Mouse (Mus musculus): Measurements from ENCODE around the gene Gpr62. TPM values are rescaled to one million over a fixed set of nuclear protein-coding genes. Genes with fewer than 3 reads are reported as not detected.

The Gpr62 gene
- total RNA-seq, 2 experiments from 2014 or later, result 0.12 TPM; not detected in 1

DNA sequence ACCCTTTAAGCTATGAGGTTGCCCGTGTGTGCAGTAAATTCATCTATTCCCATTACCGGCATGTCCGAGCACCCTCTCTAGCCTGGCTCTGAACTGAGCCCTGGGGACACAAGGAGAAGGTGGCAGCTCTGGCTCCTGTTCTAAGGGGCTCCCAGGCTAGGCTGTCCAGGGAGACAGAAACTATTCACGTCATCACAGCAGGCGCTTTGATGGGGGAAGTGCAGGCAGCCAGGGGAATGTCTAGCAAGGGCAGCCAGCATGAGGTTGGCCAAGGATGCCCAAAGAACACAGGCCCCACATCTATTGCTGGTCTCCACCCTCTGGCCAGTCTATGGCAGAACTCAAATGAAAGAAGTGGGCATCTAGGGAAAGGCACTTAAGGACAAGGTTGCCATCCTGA lies 7.8 kb downstream of the Gpr62 start:
- DNase-seq, result peak; percentile 63 to 67
- intact Hi-C loops (cut with DNase I), result no loop called here

DNA sequence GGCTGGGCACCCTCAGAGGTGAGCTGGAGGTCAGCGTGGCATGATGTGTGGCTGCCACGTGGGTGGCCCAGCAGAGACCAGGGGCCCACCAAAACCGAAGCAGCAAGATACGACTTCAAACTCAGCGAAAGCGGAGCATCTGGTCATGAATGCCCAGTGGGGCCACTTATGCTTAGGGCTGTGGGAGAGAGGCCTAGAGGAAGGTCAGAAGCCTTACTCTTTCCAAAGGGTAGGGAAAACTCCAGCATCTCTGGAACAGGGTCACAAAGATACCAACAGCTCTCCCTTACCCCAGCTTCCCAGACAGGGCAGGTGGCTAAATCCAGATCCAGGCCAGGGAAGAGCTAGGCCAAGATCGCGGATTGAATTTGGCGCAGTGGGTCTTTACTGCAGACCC lies 8.6 kb downstream of the Gpr62 start:
- DNase-seq, result no peak

DNA sequence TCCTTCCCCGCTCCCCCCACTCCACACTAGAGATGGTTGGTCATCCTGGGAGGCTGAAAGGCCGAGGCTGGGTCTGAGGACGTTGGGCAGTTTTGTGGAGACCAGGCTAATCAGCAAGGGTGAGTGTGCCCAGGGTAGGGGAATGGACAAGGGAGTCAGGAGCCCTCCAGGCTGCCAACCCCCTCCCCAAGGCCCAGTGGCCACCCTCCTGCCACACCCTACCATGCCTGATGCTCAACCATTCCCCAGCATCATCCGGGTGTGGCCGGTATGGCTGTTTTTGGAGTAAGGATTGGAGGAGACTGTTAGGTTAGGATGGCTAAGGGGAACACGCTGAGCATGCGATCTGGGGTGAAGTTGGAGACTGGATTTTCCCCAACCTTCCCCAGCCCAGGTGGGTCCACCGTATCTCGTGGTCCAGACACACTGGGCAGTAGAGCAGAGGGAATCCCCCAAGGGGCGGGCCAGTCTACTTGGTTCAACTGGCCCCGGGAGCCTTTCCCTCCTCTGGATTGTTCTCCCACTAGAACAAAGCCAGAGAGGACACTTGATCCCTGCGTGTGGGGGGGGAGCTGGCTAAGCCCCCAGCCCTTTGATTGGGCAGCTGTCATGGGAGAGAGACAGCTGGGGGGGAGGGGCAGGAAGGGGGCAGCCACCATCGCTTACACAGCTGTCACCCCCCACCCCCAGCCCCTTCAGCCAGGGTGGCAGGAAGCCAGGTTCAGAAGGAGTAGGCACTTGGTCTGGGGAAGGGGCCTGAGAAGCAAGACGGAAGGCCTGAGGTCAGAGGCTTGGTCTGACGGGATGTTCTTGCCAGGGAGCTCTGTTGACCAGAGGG lies 9.2 kb downstream of the Gpr62 start:
- intact Hi-C loops (cut with DNase I), result no loop called here
- DNase-seq, result no peak

More for the DNA sequence above, 8.6 kb downstream of the Gpr62 start:
- intact Hi-C loops (cut with DNase I), result no loop called here

- intact Hi-C loops (cut with DNase I), result no loop called here
- peak in 1 of 2 experiments; percentile 32 for DNase-seq
Measured at GRCm38 (mm10) chr9:106454888-106455681, 10.7 kb downstream of the Gpr62 start.

DNA sequence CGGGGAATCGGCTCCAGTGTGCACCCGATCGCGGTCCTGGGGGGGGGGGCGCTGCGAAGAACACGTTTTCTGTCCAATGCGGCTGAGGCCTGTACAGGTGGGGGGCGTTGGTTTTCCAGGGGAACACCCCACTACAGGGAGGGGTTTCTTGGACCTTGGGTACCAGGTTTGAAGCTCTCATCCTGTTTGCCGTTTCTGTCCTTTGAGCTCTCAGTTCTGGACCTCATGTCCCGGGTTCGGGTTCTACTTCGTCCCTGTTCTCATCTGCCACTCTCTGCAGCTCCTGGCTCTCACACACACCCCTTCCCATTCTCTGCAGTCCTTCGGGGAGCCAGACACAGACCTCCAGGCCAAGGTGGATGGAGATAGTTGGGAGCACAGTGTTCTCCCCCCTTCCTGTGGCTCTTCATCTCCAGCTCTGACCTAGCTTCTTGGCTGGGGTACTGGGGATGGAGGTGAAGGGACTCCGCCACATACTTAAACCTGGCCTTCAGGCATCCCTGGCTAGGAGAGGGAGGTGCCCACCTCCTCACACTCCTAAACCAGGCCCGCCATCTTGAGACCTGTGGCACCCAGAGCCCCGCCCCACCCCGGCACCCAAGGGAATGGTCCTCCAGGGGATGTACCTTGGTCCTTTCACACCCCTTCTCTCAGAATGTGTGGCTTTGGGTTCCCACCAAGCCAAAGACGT lies 11.5 kb downstream of the Gpr62 start:
- intact Hi-C loops (cut with DNase I), result no loop called here
- DNase-seq, result peak in 1 of 2 experiments; percentile 43

DNA sequence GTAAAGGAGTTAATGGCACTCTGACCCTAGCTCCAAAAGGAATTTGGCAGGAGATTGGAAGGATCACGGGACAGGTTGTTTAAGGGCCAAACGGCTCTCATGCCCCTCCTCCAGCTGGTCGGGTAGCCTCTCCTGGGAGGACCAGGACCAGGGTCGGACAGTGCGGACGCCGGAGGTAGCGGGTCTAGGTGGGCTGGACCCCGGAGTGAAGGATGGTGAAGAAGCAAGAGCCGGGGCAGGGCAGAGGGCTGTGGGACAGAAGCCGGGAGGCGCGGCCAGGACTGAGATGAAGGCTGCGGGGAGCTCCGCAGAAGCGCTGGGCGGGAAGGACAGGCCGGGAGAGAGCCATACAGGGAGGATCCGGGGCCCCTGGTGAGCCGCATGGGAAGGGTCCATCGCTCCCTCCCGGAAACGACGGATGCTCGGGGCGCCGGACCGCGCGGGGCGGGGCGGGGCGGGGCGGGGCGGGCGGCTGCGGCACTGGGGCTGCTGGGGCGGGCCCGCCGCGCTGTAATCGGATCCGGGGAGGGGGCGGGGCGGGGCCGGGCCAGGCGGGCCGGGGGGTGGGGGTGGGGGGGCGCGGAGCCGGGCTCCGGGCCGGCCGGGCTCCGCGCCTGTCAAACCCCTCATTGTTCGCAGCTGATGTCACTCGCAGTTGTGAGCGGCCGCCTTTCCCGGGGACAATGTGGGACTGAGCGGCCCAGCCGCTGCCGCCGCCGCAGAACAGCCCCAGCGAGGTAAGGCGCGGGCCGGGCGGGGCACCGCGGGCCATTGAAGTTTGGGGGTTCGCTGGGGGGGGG lies 12.3 kb downstream of the Gpr62 start, which contains the start of gene Pcbp4:
Pcbp4 (plus strand) TSS at position 21 of the 800 bp plus-strand sequence.
- intact Hi-C loops (cut with DNase I), result no loop called here
- DNase-seq, result peak; percentile 73 to 79

DNA sequence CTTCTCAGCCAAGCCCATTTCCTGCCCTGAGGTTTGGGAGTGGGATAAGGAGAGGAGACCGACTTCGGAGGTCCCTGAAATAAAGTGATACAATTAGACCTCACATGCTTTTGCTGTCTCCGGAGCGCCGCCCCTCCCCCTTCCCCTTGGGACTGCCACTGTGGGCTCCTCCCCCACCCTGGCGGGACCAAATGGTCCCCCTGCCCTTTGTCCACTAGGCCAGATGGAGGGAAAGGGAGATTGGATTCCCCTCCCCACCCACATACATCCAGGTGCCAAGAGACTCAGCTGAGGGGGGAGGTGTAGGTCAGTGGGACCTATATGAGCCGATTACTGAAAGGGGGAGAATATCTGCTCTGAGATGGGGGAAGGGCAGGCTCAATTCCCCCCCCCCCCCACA lies 12.9 kb downstream of the Gpr62 start:
- peak in 1 of 2 experiments; percentile 58 for DNase-seq
- intact Hi-C loops (cut with DNase I), result no loop called here

DNA sequence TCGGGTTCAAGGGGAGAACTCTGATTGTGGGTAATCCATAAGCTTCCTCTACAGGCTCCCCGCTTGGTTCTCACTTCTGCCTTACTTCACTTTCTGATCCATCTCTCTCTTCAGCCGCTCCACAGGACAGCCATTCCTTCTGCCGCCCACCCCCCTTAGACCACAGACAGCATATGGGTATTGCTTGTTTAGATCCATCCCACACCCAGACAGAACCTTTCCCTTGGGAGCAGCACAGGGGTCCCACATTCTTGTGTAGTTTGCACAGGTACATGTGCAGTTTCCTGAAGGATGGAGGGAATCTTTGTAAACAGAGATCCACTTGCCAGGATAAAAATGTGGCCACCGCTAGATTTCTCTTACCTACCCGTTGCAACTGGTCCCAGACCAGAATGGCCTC lies 13.4 kb downstream of the Gpr62 start:
- intact Hi-C loops (cut with DNase I), result no loop called here

DNA sequence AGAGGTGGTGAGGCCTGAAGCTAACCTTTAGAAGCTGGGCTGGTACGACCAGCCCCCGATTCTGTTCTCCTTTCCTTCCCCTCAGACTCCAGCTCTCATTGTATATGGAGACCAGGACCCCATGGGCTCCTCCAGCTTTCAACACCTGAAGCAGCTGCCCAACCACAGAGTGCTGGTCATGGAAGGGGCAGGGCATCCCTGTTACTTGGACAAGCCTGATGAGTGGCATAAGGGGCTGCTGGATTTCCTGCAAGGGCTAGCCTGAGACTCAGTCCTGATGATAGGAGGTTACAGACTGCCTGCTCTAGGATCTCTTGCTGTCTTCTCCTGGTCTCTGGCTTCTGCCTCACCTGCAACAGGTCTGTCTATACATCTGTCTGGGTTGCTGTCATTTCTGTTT lies 13.8 kb downstream of the Gpr62 start:
- no peak for DNase-seq
- intact Hi-C loops (cut with DNase I), result no loop called here

More for the DNA sequence above, 13.4 kb downstream of the Gpr62 start:
- DNase-seq, result no peak

GRCm38 (mm10) chr9:106451298-106451697 lies 14.4 kb downstream of the Gpr62 start:
- no peak for DNase-seq
- intact Hi-C loops (cut with DNase I), result no loop called here

DNA sequence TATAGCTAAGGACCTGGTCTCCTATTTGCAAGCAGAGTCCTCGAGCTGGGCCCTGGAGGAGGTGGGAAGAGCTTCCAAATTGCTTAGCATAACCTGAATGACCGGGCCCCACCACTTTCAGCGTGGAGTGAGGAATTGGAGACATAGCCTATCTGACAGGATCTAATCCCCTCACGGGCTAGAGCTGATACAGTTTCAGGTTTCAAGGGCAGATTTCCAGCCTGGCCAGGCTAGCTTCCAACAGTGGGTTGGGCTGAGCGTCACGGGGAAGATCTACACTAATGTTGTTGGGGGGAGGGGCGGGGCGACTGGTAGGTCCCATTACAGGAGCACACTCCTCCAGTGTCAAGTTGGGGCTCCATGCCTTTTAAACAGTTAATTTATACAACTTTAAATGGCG lies 15.1 kb downstream of the Gpr62 start:
- intact Hi-C loops (cut with DNase I), result no loop called here
- DNase-seq, result peak; percentile 60 to 61

DNA sequence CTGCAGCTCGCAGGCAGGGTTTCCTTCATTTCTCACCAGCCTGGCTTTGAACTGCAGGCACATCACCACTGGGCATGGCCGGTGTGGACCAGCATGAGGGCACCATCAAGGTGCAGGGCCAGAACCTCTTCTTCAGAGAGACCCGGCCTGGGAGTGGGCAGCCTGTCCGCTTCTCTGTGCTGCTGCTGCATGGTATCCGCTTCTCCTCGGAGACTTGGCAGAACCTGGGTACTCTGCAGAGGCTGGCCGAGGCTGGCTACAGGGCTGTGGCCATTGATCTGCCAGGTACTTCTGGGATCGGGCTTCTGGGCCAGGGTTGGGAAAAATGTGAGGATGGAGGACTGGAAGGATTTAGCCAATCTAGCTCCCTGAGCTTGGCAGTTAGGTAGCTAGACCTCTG lies 15.8 kb downstream of the Gpr62 start:
- intact Hi-C loops (cut with DNase I), result no loop called here
- DNase-seq, result no peak

DNA sequence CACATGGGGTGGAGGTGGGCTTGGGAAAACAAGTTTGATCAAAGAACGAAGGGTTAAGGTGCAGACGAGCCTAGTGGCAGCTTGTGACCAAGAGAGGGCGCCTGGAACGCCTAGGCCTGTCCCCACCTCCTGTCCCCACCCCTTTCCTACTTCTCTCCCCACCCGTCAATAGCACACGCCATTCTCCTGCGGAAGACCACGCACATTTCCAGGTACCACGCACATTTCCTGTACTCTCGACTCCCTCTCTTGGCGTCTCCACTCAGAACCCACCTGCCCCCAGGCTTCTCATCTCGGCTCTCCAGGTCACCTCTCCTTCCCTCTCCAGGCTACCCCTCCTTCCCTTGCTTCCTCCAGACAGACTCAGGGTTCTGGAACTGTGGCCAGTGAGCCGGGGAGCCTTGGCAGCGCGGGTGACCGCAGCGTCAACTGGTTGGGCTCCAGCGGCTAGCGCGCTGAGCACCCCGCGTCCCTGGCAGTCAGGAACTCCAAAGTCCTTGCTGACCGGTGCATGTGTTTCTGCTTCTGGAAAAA lies 17.2 kb downstream of the Gpr62 start:
- DNase-seq, result peak; percentile 83 to 87
- intact Hi-C loops (cut with DNase I), result loop anchor here (1.0 kb wide), 1 partner anchor 28 kb away; the partner anchor contains the start of gene Parp3

DNA sequence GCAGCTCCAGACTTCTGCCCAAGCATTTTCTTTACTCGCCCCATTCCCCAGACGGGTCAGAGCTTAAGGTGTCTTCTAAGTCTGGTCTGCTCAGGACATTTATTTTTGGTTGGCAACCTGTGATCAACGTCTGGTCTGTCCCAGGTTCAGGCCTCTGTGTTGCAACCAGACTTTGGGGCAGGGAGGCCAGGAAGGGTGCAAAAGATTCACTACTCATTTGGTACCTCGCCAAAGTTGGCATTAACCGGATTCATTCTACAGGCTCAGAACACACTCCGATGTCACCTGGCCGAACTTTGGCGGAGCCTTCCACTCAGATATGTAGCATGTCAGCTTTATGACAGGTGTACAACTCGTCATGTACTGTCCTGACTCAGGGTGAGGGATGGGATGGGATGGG lies 17.8 kb downstream of the Gpr62 start:
- intact Hi-C loops (cut with DNase I), result loop anchor here (1.0 kb wide), 1 partner anchor 28 kb away; the partner anchor contains the start of gene Parp3
- DNase-seq, result no peak

DNA sequence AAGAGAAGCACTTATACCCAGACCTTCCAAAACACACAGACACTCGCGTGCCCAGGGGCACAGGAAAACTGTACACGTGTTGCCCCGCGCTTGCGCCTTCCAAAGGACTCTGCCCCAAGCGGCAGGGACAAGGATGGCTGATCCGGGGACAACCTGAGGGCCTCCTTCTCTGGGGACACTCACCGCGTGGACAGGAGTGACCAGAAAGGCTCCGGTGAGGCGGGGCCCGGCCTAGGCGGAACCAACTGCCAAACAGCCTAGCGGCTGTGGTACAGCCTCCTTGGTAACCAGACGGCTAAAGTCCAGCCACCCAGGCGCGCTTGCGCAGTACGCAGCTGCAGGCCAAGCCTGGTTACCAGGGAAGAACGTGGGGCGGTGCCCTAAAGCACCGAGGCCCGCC lies 18.4 kb downstream of the Gpr62 start, which contains the start of the genes Abhd14b and Abhd14a:
Abhd14b (plus strand) TSS at position 112 of the 400 bp plus-strand sequence.
Abhd14a (minus strand) TSS at position 331 of the 400 bp plus-strand sequence.
- peak; percentile 95 to 96 for DNase-seq
- intact Hi-C loops (cut with DNase I), result no loop called here

DNA sequence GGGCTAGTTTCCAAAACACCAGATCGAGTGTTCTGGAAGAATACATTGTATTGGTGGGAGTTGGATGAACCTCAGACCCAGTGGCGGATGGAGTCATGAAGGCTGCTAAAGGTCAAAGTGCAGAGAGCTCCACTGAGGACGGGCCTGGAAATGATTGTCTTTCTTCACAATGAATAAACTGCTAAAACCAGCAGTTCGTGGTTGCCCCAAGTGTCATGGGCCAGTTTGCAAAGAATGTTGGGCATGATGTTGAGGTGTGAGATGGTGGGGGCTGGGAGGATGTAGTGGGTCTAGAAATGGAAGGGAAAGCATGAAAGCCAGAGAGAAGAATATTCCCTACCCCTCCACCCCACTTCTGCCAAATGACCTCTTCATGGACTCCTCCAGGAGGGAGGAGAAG lies 20.9 kb downstream of the Gpr62 start:
- intact Hi-C loops (cut with DNase I), result no loop called here
- DNase-seq, result no peak

- DNase-seq, result no peak
- intact Hi-C loops (cut with DNase I), result no loop called here
Measured at GRCm38 (mm10) chr9:106442680-106443079, 23.1 kb downstream of the Gpr62 start.

DNA sequence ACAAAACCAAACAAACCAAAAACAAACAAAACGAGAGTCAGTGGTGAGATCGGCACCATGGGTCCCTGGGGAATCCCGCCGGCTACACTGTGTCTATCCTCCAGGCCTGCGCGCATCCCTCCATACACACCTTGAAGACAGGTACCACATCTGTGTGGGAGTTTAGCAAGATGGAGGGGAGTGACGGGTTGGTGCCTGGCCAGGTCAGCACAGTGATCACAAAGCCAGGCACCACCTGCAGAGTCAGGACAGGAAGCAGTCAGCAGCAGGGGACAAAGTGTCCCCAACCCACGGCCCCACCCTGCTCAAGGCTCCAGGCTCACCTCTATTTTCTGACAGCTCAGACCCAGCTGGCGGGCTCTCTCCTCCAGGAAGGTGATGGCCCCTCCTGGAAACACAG lies 29.2 kb downstream of the Gpr62 start:
- no peak for DNase-seq
- intact Hi-C loops (cut with DNase I), result no loop called here

DNA sequence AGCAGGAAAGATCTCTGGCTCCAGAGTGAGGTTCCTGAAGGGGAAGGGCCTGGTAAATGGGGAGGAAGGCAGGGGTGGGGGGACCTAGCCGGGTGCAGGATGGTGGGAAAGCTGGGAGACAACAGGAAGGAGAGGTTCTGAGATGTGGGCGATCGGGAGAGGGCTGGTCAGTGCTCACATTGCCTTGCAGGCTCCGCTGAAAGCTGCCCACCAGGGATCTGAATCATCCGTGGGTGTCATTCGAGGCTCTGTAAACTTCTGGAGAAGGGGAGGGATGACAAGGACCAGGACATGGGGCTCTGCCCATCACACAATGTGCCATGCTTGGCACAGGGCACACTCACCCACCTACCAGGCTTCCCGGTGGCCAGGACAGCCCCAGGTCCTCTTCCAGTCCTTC lies 32.3 kb downstream of the Gpr62 start:
- DNase-seq, result no peak
- intact Hi-C loops (cut with DNase I), result loop anchor here (5.0 kb wide), 1 partner anchor 261 kb away; the partner anchor contains the start of gene Wdr82

- no peak for DNase-seq
Measured at GRCm38 (mm10) chr9:106430015-106430264, 35.8 kb downstream of the Gpr62 start.

More at GRCm38 (mm10) chr9:106430015-106430264, 35.8 kb downstream of the Gpr62 start:
- intact Hi-C loops (cut with DNase I), result loop anchor here (5.0 kb wide), 1 partner anchor 258 kb away; the partner anchor contains the start of gene Wdr82
